Mouse (Mus musculus) forebrain, postnatal 0 days (tissue): Measurements from ENCODE around the gene Lce1e. TPM values are rescaled to one million over a fixed set of nuclear protein-coding genes. Genes with fewer than 3 reads are reported as not detected.
"Not testable (repeated sequence)": the region's sequence is repeated elsewhere in the genome, so short reads cannot be mapped to it uniquely, and the experiment has no call there.

ENCODE experiments used
- ATAC-seq: fragments of 200-750 bp; cut with Nextera tagmentation; 2 replicates; pipeline ENCODE4 v1.8.0; 2017; ENCODE audit warnings: mild to moderate bottlenecking, moderate library complexity
- DNase-seq: peaks from one replicate; pipeline ENCODE4 v3.0.0-alpha.2; 2015
- H3K27ac ChIP-seq: fragments of 300-500 bp; sonication (generic); 2 replicates; pipeline ENCODE4 v1.5.1; 2014; ENCODE audit warnings: low read depth, mild to moderate bottlenecking, antibody characterized with exemption, low read length, moderate library complexity, mixed read lengths
- H3K27me3 ChIP-seq: fragments of 300-500 bp; sonication (generic); 2 replicates; pipeline ENCODE4 v1.6.1; 2014; ENCODE audit warnings: mild to moderate bottlenecking, low read length, mixed read lengths; ENCODE audit not compliant: insufficient read depth
- H3K36me3 ChIP-seq: fragments of 300-500 bp; sonication (generic); 2 replicates; pipeline ENCODE4 v1.6.1; 2014; ENCODE audit warnings: mild to moderate bottlenecking, moderate library complexity; ENCODE audit not compliant: insufficient read depth
- H3K4me1 ChIP-seq: fragments of 300-500 bp; sonication (generic); 2 replicates; pipeline ENCODE4 v1.6.1; 2014; ENCODE audit warnings: antibody characterized with exemption; ENCODE audit not compliant: insufficient read depth
- H3K4me2 ChIP-seq: fragments of 300-500 bp; sonication (generic); 2 replicates; pipeline ENCODE4 v1.6.1; 2014; ENCODE audit warnings: low read depth, mild to moderate bottlenecking, moderate library complexity
- H3K4me3 ChIP-seq: fragments of 300-500 bp; sonication (generic); 2 replicates; pipeline ENCODE4 v1.5.1; 2014; ENCODE audit warnings: low read depth, low read length, mixed read lengths
- H3K9ac ChIP-seq: fragments of 300-500 bp; sonication (generic); 2 replicates; pipeline ENCODE4 v1.6.1; 2014; ENCODE audit warnings: mild to moderate bottlenecking
- H3K9me3 ChIP-seq: fragments of 300-500 bp; sonication (generic); 2 replicates; pipeline ENCODE4 v1.6.1; 2016; ENCODE audit warnings: low read length
- CTCF ChIP-seq: sonication (generic); IDR thresholded peaks from 2 replicates; pipeline ENCODE4 v1.5.1; 2016; ENCODE audit warnings: antibody characterized with exemption, control low read depth, low read depth
- WGBS: fragments of 180-500 bp; shearing (Covaris S2); extraction: QIAGEN DNeasy Blood & Tissue Kit; methylation state at CpG from one replicate; pipeline ENCODE4 v1.1.7; 2014; 5-methylcytosine and 5-hydroxymethylcytosine counted together
- polyA plus RNA-seq: library from polyadenylated mRNA; unstranded; fragments of >200 nt; fragmentation: Nextera tagmentation; extraction: Ambion mirVana; gene quantifications from 2 replicates; pipeline ENCODE4 v1.2.1, GENCODE M21; 2015
- total RNA-seq: library from RNA; depleted of rRNA; stranded (reverse); fragments of >200 nt; gene quantifications from 2 replicates; pipeline ENCODE4 v1.2.3, GENCODE M21; 2014; rRNA removed

Gene Lce1e
- total and polyA plus RNA-seq, 2 experiments from 2014 or later, result not detected

DNA sequence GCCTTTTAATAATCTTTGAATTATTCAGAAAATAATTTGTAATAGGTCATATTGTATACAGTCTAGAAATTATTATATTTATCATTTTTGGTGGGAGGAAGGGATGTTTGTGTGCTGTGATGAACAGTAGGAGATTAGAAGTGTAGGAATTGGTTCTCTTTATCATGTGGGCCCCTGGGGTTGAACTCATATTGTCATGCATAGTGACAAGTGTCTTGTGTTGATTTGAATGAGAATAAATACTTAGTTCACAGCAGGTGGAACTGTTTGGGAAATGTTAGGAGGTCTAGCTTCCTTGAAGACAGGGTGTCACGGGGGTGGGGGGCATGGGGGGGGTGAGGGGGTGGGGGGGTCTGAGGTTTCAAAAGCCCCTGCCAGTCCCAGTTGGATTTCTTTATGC, 14.3 kb downstream of the Lce1e start:
- Histone ChIP-seq H3K27me3 (no peaks in the 10 kb centered on the region), H3K9me3 (no peaks in the 10 kb centered on the region), H3K27ac (no peak overlapping the region), H3K4me2 (no peak overlapping the region), H3K36me3 (no peaks in the 10 kb centered on the region), H3K4me3 (no peak overlapping the region), H3K9ac (no peak overlapping the region), H3K4me1 (no peaks in the 10 kb centered on the region)
- DNase-seq (no peak), ATAC-seq (no peak)
- no peak for TF ChIP-seq CTCF
- WGBS, result 10% methylated on average over 1 of the region's 1 CpGs

GRCm38 (mm10) chr3:92691688-92692087, 17.2 kb downstream of the Lce1e start:
- no peaks in the 10 kb centered on the region for H3K4me1 ChIP-seq
- H3K4me2 ChIP-seq, result no peak overlapping the region
- H3K36me3 ChIP-seq, result no peaks in the 10 kb centered on the region
- H3K4me3 ChIP-seq, result no peak overlapping the region
- no peak for ATAC-seq
- H3K9me3 ChIP-seq, result no peaks in the 10 kb centered on the region
- no peak overlapping the region for H3K9ac ChIP-seq
- TF ChIP-seq CTCF, result no peak
- H3K27me3 ChIP-seq, result no peaks in the 10 kb centered on the region
- DNase-seq, result no peak
- H3K27ac ChIP-seq, result no peak overlapping the region

DNA sequence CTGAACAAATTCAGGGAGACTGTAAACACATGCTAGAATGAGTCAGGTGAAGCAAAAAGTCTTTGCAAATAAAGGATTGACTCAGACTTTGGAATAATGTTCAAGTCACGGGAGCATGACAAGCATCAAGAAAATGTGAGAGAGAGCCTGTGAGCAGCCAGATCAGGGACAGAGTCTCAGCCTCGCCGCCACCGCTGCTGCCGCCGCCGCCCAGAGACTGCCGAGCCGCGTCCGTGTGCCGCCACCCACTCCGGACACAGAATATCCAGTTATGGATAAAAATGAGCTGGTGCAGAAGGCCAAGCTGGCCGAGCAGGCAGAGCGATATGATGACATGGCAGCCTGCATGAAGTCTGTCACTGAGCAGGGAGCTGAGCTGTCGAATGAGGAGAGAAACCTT, 19.7 kb downstream of the Lce1e start:
- WGBS, result 82% methylated on average over 16 of the region's 16 CpGs

DNA sequence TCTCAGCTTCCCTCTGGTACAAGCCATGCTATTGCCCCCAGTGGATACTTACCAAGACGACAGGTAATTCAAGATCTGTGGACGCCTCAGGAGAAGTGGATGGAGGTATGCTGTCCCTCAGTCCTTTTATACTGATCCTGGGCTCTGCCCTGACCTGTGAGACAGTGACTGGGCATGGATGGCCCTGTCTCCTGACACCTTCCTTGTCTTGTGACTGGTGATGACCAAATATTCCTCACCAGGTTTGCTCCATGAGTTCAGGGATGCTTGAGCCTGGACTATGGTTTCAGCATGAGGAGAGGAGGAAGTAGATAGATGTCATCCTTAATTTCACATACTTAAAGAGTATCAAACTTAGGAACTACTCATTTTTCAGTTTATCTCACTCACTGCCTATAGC, 21.8 kb downstream of the Lce1e start, which contains the start of gene Lce1d:
Gene Lce1d (minus strand): TSS at position 101 of the 400 bp plus-strand sequence.
- ATAC-seq (no peak), DNase-seq (no peak)
- Histone ChIP-seq H3K27me3 (no peaks in the 10 kb centered on the region), H3K4me3 (no peak within 1 kb of the TSS), H3K9ac (no peak within 1 kb of the TSS), H3K36me3 (no peaks in the 10 kb centered on the region), H3K4me2 (no peak within 1 kb of the TSS), H3K27ac (no peak within 1 kb of the TSS), H3K4me1 (no peaks in the 10 kb centered on the region), H3K9me3 (no peaks in the 10 kb centered on the region)
- TF ChIP-seq CTCF, result no peak
- 80% methylated on average over 2 of the region's 2 CpGs for WGBS

More for the DNA sequence above, 19.7 kb downstream of the Lce1e start:
- not testable (repeated sequence) for H3K9me3 ChIP-seq, DNase-seq, H3K36me3 ChIP-seq, H3K4me3 ChIP-seq, H3K27ac ChIP-seq, H3K4me1 ChIP-seq, H3K9ac ChIP-seq, ATAC-seq, H3K4me2 ChIP-seq, H3K27me3 ChIP-seq

GRCm38 (mm10) chr3:92678947-92679346, 29.9 kb downstream of the Lce1e start, which contains the start of gene Lce1c:
TSS of gene Lce1c (plus strand) at chr3:92679247.
- H3K27ac ChIP-seq, result no peak within 1 kb of the TSS
- H3K4me3 ChIP-seq, result no peak within 1 kb of the TSS
- ATAC-seq (no peak), DNase-seq (no peak)
- no peaks in the 10 kb centered on the region for H3K36me3 ChIP-seq
- no peak for TF ChIP-seq CTCF
- H3K4me2 ChIP-seq, result no peak within 1 kb of the TSS
- H3K9me3 ChIP-seq, result no peaks in the 10 kb centered on the region
- WGBS, result 92% methylated on average over 4 of the region's 4 CpGs
- H3K4me1 ChIP-seq, result no peaks in the 10 kb centered on the region
- H3K27me3 ChIP-seq, result no peaks in the 10 kb centered on the region
- no peak within 1 kb of the TSS for H3K9ac ChIP-seq

- no peak for ATAC-seq
- Histone ChIP-seq H3K36me3 (no peaks in the 10 kb centered on the region), H3K27me3 (no peaks in the 10 kb centered on the region), H3K9ac (no peak within 1 kb of the TSS), H3K4me2 (no peak within 1 kb of the TSS), H3K4me3 (no peak within 1 kb of the TSS), H3K27ac (no peak within 1 kb of the TSS), H3K4me1 (no peaks in the 10 kb centered on the region), H3K9me3 (no peaks in the 10 kb centered on the region)
- no peak for DNase-seq
- TF ChIP-seq CTCF, result no peak
Measured at GRCm38 (mm10) chr3:92670215-92670614, 38.7 kb downstream of the Lce1e start, which contains the start of gene Lce1a2. TSS of gene Lce1a2 (minus strand) at chr3:92670315.

Other genes with a start within 250 kb of the Lce1e start
- gene Sprr1a, start 223.2 kb downstream of the Lce1e start, total RNA-seq, result not detected in 2 replicates
- gene Sprr1a, start 223.2 kb downstream of the Lce1e start, polyA plus RNA-seq, result not detected in 2 replicates
- gene Sprr4, start 208.6 kb downstream of the Lce1e start, total RNA-seq, result not detected in 2 replicates
- gene Sprr4, start 208.6 kb downstream of the Lce1e start, polyA plus RNA-seq, result not detected in 2 replicates
- gene 2310046K23Rik, start 174.6 kb downstream of the Lce1e start, total RNA-seq, result not detected in 2 replicates
- not detected in 2 replicates for gene 2310046K23Rik, start 174.6 kb downstream of the Lce1e start, polyA plus RNA-seq
- gene Ivl, start 135.3 kb downstream of the Lce1e start, total RNA-seq, result not detected in 2 replicates
- not detected in 2 replicates for gene Ivl, start 135.3 kb downstream of the Lce1e start, polyA plus RNA-seq
- not detected in 2 replicates for gene Smcp, start 120.1 kb downstream of the Lce1e start, total RNA-seq
- not detected in 2 replicates for gene Smcp, start 120.1 kb downstream of the Lce1e start, polyA plus RNA-seq
- not detected in 2 replicates for gene 2210017I01Rik, start 101.6 kb downstream of the Lce1e start, total RNA-seq
- not detected in 2 replicates for gene 2210017I01Rik, start 101.6 kb downstream of the Lce1e start, polyA plus RNA-seq
- gene Lce6a, start 87.4 kb downstream of the Lce1e start, total RNA-seq, result not detected in 2 replicates
- gene Lce6a, start 87.4 kb downstream of the Lce1e start, polyA plus RNA-seq, result not detected in 2 replicates
- gene Lce1a1, start 60.8 kb downstream of the Lce1e start, total RNA-seq, result not detected in 2 replicates
- gene Lce1a1, start 60.8 kb downstream of the Lce1e start, polyA plus RNA-seq, result not detected in 2 replicates
- not detected in 2 replicates for gene Lce1b, start 52.1 kb downstream of the Lce1e start, total RNA-seq
- gene Lce1b, start 52.1 kb downstream of the Lce1e start, polyA plus RNA-seq, result not detected in 2 replicates
- not detected in 2 replicates for gene Lce1a2, start 38.8 kb downstream of the Lce1e start, total RNA-seq
- gene Lce1a2, start 38.8 kb downstream of the Lce1e start, polyA plus RNA-seq, result not detected in 2 replicates
- not detected in 2 replicates for gene Lce1c, start 29.8 kb downstream of the Lce1e start, total RNA-seq
- not detected in 2 replicates for gene Lce1c, start 29.8 kb downstream of the Lce1e start, polyA plus RNA-seq
- not detected in 2 replicates for gene Lce1d, start 21.9 kb downstream of the Lce1e start, total RNA-seq
- not detected in 2 replicates for gene Lce1d, start 21.9 kb downstream of the Lce1e start, polyA plus RNA-seq
- gene Lce1f, start 11.3 kb upstream of the Lce1e start, total RNA-seq, result not detected in 2 replicates
- not detected in 2 replicates for gene Lce1f, start 11.3 kb upstream of the Lce1e start, polyA plus RNA-seq
- not detected in 2 replicates for gene Gm38119, start 30.0 kb upstream of the Lce1e start, total RNA-seq
- gene Gm38119, start 30.0 kb upstream of the Lce1e start, polyA plus RNA-seq, result not detected in 2 replicates
- not detected in 2 replicates for gene Lce1g, start 43.3 kb upstream of the Lce1e start, total RNA-seq
- gene Lce1g, start 43.3 kb upstream of the Lce1e start, polyA plus RNA-seq, result not detected in 2 replicates
- gene Lce1h, start 56.0 kb upstream of the Lce1e start, total RNA-seq, result not detected in 2 replicates
- gene Lce1h, start 56.0 kb upstream of the Lce1e start, polyA plus RNA-seq, result not detected in 2 replicates
- gene Lce1i, start 69.8 kb upstream of the Lce1e start, total RNA-seq, result not detected in 2 replicates
- gene Lce1i, start 69.8 kb upstream of the Lce1e start, polyA plus RNA-seq, result not detected in 2 replicates
- gene Lce1j, start 81.4 kb upstream of the Lce1e start, total RNA-seq, result not detected in 2 replicates
- gene Lce1j, start 81.4 kb upstream of the Lce1e start, polyA plus RNA-seq, result not detected in 2 replicates
- not detected in 2 replicates for gene Lce1k, start 98.8 kb upstream of the Lce1e start, total RNA-seq
- not detected in 2 replicates for gene Lce1k, start 98.8 kb upstream of the Lce1e start, polyA plus RNA-seq
- gene Kprp, start 118.2 kb upstream of the Lce1e start, total RNA-seq, result not detected in 2 replicates
- not detected in 2 replicates for gene Kprp, start 118.2 kb upstream of the Lce1e start, polyA plus RNA-seq
- gene Lce1l, start 142.2 kb upstream of the Lce1e start, total RNA-seq, result not detected in 2 replicates
- not detected in 2 replicates for gene Lce1l, start 142.2 kb upstream of the Lce1e start, polyA plus RNA-seq
- gene 2310050C09Rik, start 161.1 kb upstream of the Lce1e start, total RNA-seq, result not detected in 2 replicates
- gene 2310050C09Rik, start 161.1 kb upstream of the Lce1e start, polyA plus RNA-seq, result not detected in 2 replicates
- gene Lce3a, start 217.2 kb upstream of the Lce1e start, total RNA-seq, result not detected in 2 replicates
- gene Lce3a, start 217.2 kb upstream of the Lce1e start, polyA plus RNA-seq, result not detected in 2 replicates
- not detected in 2 replicates for gene Lce3b, start 223.9 kb upstream of the Lce1e start, total RNA-seq
- gene Lce3b, start 223.9 kb upstream of the Lce1e start, polyA plus RNA-seq, result not detected in 2 replicates
- gene Lce3c, start 235.4 kb upstream of the Lce1e start, total RNA-seq, result not detected in 2 replicates
- gene Lce3c, start 235.4 kb upstream of the Lce1e start, polyA plus RNA-seq, result not detected in 2 replicates
- gene Lce3d, start 248.3 kb upstream of the Lce1e start, total RNA-seq, result not detected in 2 replicates
- not detected in 2 replicates for gene Lce3d, start 248.3 kb upstream of the Lce1e start, polyA plus RNA-seq